Mouse (Mus musculus): ENCODE measurements around the gene Nme7. TPM values are rescaled to one million over a fixed set of nuclear protein-coding genes. Genes with fewer than 3 reads are reported as not detected.

Nme7 gene
- total RNA-seq, 2 experiments from 2014 or later: 21.3 to 43.8 TPM

- ATAC-seq (replicated peaks; ENCODE audit: poor library complexity): no peak
These were observed 73.0 kb downstream of the Nme7 start for GRCm38 (mm10) chr1:164376761-164377487.

- ATAC-seq (replicated peaks; ENCODE audit: poor library complexity): no peak
These were observed 79.7 kb downstream of the Nme7 start for GRCm38 (mm10) chr1:164383621-164384020.

- no peak for ATAC-seq (replicated peaks; ENCODE audit: poor library complexity)
These were observed 80.4 kb downstream of the Nme7 start for GRCm38 (mm10) chr1:164384354-164384753.

- no peak for ATAC-seq (replicated peaks; ENCODE audit: poor library complexity)
These were observed 81.1 kb downstream of the Nme7 start for GRCm38 (mm10) chr1:164384972-164385371.

- ATAC-seq (replicated peaks; ENCODE audit: poor library complexity): no peak
These were observed 85.8 kb downstream of the Nme7 start for GRCm38 (mm10) chr1:164389743-164390142.

GRCm38 (mm10) chr1:164392176-164392575, 88.3 kb downstream of the Nme7 start:
- ATAC-seq (replicated peaks; ENCODE audit: poor library complexity): no peak

DNA sequence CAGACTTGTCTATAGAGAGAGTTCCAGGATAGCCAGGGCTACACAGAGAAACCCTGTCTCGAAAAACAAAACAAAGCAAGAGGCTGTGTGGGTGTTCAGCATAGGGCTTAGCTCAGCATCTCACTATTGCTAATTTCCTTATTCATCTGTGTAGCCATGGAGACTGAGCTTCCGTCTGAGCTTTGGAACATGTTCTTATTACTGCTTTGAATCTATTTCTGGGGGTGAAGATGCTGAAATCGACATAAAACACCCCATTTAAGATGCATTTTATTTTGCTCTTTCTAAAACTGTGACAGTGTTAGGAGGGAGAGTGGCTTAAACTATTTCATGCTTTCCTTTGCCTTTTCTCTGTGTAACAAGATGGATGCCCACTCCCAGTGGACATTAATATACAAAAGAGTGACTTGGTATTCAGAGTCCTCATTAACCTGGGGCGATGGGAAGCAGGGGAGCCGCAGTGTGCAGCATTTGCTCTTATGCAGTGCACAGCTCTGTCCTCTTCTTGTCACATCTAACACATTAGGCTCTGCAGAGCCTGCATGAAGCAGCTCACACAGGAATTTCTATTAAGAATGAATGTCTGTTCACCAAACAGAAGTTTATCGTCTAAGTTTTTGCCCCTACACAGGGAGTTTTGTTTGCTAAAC, 91.3 kb downstream of the Nme7 start:
- no peak for ATAC-seq (replicated peaks; ENCODE audit: poor library complexity)

DNA sequence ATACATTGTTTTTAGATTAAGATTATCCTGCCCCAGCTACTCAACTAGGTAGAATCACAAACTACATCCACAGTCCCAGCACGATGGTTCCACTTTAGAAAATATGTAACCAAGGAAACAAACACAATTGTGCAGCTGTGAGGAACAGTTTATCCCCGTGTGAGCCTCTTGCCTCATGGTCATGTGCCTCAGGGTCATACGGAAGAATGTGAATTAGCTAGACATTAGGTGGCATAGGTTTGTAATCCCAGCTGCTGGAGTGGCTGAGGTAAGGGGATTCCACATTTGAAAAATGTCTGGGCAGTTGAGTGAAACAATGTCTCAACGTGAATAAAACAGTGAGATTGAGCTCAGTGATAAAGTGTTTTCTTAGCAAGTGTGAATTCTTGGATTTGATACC, 93.8 kb downstream of the Nme7 start:
- no peak for ATAC-seq (replicated peaks; ENCODE audit: poor library complexity)

- ATAC-seq (replicated peaks; ENCODE audit: poor library complexity): no peak
These were observed 95.7 kb downstream of the Nme7 start for GRCm38 (mm10) chr1:164399578-164399977.

GRCm38 (mm10) chr1:164405385-164405802, 101.5 kb downstream of the Nme7 start:
- ATAC-seq (replicated peaks; ENCODE audit: poor library complexity): no peak

- no peak for ATAC-seq (replicated peaks; ENCODE audit: poor library complexity)
These were observed 102.6 kb downstream of the Nme7 start for GRCm38 (mm10) chr1:164406506-164406905.

- no peak for ATAC-seq (replicated peaks; ENCODE audit: poor library complexity)
These were observed 104.7 kb downstream of the Nme7 start for GRCm38 (mm10) chr1:164408655-164409054.

DNA sequence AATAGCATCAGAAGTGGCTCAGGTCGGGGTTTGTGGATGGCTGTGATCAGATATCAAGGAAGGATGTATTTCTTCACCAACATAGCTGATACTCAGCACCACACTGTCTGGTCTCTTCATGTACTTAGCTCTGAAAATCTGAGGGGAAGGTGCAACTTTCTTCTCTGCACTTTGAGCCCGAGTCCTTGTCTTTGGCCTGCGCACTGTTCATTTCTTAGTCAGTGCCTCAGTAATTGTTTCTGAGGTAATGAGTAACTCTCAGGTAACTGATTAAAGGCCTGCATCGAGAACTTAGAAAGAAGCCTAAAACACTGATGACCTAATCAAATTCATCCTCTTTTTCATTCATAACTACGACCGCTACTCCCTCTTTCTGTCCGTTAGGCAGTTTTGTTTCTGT, 107.4 kb downstream of the Nme7 start:
- no peak for ATAC-seq (replicated peaks; ENCODE audit: poor library complexity)

- no peak for ATAC-seq (replicated peaks; ENCODE audit: poor library complexity)
These were observed 109.0 kb downstream of the Nme7 start for GRCm38 (mm10) chr1:164412906-164413305.

GRCm38 (mm10) chr1:164413608-164414007, 109.7 kb downstream of the Nme7 start:
- no peak for ATAC-seq (replicated peaks; ENCODE audit: poor library complexity)

- no peak for ATAC-seq (replicated peaks; ENCODE audit: poor library complexity)
These were observed 111.4 kb downstream of the Nme7 start for GRCm38 (mm10) chr1:164415347-164415751.

DNA sequence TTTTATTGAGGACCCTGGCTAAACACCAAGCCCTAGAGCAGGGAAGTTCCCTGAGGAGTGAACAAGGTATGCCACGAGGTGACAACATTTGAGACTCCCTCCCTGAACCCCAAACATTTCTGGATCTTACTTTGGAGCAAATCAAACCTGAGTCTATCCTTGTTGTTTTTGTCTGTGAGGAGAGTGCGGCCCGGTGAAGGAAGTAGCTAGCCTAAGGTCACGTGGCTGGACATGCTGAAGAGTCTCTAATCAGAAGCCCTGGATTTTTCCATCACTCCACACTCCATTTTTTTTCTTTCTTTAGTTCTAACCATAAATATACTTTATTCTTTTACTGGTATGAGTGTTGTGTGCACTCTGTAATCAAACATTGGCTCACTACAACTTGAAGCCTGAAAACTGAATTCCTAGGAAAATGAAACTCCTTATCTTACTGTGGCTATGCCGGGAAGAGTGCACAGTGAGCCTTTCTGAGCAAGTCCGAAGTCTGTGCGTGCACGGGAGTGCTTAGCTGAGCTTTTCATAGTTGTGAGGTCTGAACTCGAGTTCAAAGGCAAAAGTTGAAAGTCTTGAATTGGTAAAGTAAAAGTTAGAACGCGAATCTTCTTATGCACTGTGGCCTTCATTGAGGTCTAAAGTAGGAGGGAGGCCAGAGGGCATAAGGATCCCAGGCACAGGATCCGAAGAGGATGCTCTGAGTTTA, 112.9 kb downstream of the Nme7 start:
- ATAC-seq (replicated peaks; ENCODE audit: poor library complexity): no peak

DNA sequence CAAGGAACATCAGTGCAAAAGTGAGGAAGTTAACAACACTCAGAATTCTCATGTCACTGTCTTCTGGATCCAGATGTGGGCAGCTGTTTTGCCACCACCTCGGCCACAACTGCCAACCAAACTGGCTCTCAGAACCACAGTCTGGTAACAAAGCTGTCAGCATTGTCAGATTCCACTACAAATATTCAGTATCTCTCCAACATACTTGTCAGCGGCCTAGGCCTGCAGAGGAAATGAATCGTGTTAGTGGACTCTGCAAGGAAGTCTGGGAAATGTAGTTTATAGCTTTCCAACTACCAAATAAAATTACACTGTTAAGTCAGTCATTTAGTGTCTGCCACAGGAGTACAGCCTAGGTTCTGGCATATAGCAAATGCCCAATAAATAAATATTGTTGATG, 113.7 kb downstream of the Nme7 start:
- no peak for ATAC-seq (replicated peaks; ENCODE audit: poor library complexity)

DNA sequence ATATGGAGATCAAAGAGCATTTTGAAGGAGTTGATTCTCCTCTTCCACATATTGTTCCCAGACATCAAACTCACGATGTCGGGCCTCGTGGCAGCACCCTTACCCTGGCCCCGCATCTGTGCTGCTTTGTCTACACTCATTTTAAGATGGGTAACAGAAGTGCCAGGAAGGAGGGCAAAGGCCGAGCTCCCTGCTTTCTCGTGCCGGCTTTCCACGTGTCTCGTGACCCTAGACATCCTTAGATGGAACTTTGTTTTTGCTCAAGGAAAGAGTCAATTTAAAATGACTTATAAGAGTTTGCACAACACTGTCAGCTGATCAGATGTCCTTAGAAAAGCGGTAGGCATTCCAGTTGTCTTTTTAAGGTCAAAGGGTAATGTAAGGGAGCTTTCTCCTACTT, 114.4 kb downstream of the Nme7 start:
- no peak for ATAC-seq (replicated peaks; ENCODE audit: poor library complexity)

DNA sequence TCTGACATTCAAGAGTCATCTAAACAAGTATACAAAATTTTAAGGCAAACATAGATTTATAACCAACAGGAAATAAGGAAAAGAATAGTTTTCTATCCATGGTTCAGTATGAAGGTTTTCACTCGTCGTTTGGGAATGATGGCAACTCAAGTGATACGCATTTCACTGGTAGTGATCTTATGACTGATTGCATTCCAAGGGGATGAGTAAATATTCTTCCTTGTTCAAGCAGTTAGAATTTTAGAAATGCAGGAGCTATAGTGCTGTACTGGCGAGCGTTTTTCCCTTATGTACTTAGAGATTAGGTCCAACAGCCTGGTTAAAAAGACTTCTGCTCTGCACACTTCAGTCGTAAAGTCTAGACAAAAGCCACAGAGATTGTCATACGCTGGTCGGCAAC, 115.5 kb downstream of the Nme7 start:
- no peak for ATAC-seq (replicated peaks; ENCODE audit: poor library complexity)

GRCm38 (mm10) chr1:164420623-164421354, 116.9 kb downstream of the Nme7 start:
- no peak for ATAC-seq (replicated peaks; ENCODE audit: poor library complexity)
